Mouse (Mus musculus) CD4-positive, CD25-positive, alpha-beta regulatory T cell (primary cell): ENCODE results near the gene Tnfaip8l2. TPM values are rescaled to one million over a fixed set of nuclear protein-coding genes. Genes with fewer than 3 reads are reported as not detected.

Source experiments
- polyA plus RNA-seq: library from polyadenylated mRNA; unstranded; fragments of 100-300 nt; shearing (Covaris generic); gene quantifications from one replicate; pipeline ENCODE4 v1.2.1, GENCODE M21; 2017

Gene Tnfaip8l2
- 230 TPM for polyA plus RNA-seq

DNA sequence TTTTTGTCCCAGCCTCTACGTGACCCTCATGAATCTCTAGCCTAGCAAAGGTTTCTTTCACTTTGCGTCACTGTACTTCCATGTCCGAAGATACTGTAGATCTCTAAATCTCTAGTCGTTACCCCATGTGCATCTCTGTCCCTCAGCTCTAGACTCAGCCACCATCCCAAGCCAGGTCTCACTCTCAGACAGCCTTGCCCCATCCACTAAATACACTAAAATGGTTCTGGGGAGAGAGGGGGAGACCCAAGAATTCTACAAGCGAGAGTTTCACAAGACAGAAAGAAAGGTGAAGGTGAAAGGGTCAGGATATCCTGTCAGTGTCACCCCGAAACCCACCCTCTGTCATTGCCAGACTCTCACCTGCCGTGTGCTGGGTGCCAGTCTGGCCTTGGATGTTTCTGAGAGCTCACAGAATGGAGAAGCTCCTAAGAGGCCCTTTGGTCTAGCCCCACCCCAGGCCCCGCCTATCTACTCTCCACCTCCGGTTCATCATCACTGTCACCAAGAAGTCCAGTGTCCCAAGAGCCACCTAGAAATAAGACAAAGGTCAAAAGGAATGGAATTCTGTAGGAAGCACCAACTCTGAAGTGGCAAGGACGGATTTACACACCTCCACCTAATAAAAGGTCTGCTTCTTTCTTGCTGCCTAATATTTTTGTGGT, at the start of gene Tnfaip8l2:
Gene Tnfaip8l2 (minus strand): TSS at position 409 of the 665 bp plus-strand sequence.

GRCm38 (mm10) chr3:95159987-95160963, 18.1 kb upstream of the Tnfaip8l2 start, which contains the start of gene Sema6c:
Sema6c (plus strand) TSS chr3:95160457.

DNA sequence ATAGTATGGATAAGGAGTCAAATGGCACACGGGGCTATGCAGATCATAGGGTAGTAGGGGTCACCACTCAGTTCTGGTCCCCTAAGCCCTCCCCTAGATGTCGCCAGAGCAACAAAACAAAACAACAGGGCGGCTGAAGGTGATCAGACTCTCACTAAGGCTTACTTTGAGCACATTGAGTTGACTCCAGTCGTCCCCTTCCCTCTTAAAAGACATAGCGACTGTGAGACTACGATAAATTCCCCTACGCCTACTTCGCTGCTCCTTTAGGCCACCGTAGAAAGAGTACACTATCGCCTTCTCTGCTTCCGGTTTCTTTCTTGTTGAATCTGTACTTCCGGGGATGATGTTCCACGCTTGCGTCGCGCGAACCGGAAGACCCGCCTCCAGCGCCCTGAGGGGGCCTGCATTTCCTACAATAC, 8.5 kb downstream of the Tnfaip8l2 start, which contains the start of the genes Scnm1 and Lysmd1:
Gene Scnm1 (minus strand): TSS at position 332 of the 422 bp plus-strand sequence.
Gene Lysmd1 (plus strand): TSS at position 409 of the 422 bp plus-strand sequence.

DNA sequence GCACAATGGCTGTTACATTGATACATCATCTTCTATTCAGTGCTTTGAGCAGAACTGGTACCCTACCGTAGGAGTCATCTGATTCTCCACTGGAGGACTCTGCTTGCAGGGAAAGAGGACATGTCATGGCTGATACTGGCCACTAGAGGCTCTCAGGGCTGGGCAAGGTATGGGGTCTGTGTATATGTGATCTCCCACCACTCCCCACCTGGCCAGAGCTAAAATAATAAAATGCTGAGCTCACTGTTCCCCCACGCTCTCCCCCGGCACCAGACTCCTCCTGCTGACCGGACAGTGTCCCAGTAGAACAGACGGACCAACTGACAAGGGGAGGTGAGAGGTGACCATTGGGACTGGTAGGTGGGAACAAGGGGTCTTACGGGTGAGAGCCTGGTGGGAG, 17.9 kb downstream of the Tnfaip8l2 start, which contains the start of gene Tmod4:
Gene Tmod4 (plus strand): TSS at position 231 of the 400 bp plus-strand sequence.

GRCm38 (mm10) chr3:95110911-95111726, 31.0 kb downstream of the Tnfaip8l2 start, which contains the start of gene Vps72:
Vps72 (plus strand) TSS chr3:95111022.

GRCm38 (mm10) chr3:95106338-95107117, 35.6 kb downstream of the Tnfaip8l2 start, which contains the start of gene Pip5k1a:
Pip5k1a (minus strand) TSS chr3:95106930.

Other genes with a start within 250 kb of the Tnfaip8l2 start
- 3.7 TPM for gene Selenbp1, start 209.3 kb downstream of the Tnfaip8l2 start, polyA plus RNA-seq
- gene Rfx5, start 188.3 kb downstream of the Tnfaip8l2 start, polyA plus RNA-seq: 29.2 TPM
- gene Pi4kb, start 167.6 kb downstream of the Tnfaip8l2 start, polyA plus RNA-seq: 22.1 TPM
- gene Zfp687, start 126.9 kb downstream of the Tnfaip8l2 start, polyA plus RNA-seq: 62.6 TPM
- gene Psmd4, start 99.7 kb downstream of the Tnfaip8l2 start, polyA plus RNA-seq: 295 TPM
- gene Pip5k1a, start 35.4 kb downstream of the Tnfaip8l2 start, polyA plus RNA-seq: 26.5 TPM
- gene Vps72, start 31.3 kb downstream of the Tnfaip8l2 start, polyA plus RNA-seq: 112 TPM
- 1.5 TPM for gene Tmod4, start 17.9 kb downstream of the Tnfaip8l2 start, polyA plus RNA-seq
- 106 TPM for gene Scnm1, start 8.3 kb downstream of the Tnfaip8l2 start, polyA plus RNA-seq
- gene Lysmd1, start 8.3 kb downstream of the Tnfaip8l2 start, polyA plus RNA-seq: 31.8 TPM
- 2.2 TPM for gene Sema6c, start 18.1 kb upstream of the Tnfaip8l2 start, polyA plus RNA-seq
- 29.6 TPM for gene Gabpb2, start 75.6 kb upstream of the Tnfaip8l2 start, polyA plus RNA-seq
- 405 TPM for gene Cdc42se1, start 86.4 kb upstream of the Tnfaip8l2 start, polyA plus RNA-seq
- gene Mllt11, start 89.8 kb upstream of the Tnfaip8l2 start, polyA plus RNA-seq: 7.6 TPM
- 1.3 TPM for gene Gm128, start 99.2 kb upstream of the Tnfaip8l2 start, polyA plus RNA-seq
- gene Bnipl, start 108.8 kb upstream of the Tnfaip8l2 start, polyA plus RNA-seq: 0.19 TPM
- gene Mindy1, start 139.0 kb upstream of the Tnfaip8l2 start, polyA plus RNA-seq: 29.0 TPM
- gene Prune1, start 139.7 kb upstream of the Tnfaip8l2 start, polyA plus RNA-seq: 7.9 TPM
- gene Anxa9, start 164.8 kb upstream of the Tnfaip8l2 start, polyA plus RNA-seq: 0.41 TPM
- gene Cers2, start 172.4 kb upstream of the Tnfaip8l2 start, polyA plus RNA-seq: 228 TPM
- gene Setdb1, start 214.8 kb upstream of the Tnfaip8l2 start, polyA plus RNA-seq: 38.1 TPM